Mouse (Mus musculus) erythroblast, embryonic 14.5 days (primary cell): ENCODE results near the gene Xrn1.

ENCODE experiments used
- GATA1 ChIP-seq: IDR thresholded peaks from 2 replicates; pipeline ENCODE4 v1.6.1; 2012; ENCODE audit warnings: low read length, inconsistent platforms, mixed read lengths
- TAL1 ChIP-seq: IDR thresholded peaks from 3 replicates; pipeline ENCODE4 v1.6.1; 2012; ENCODE audit warnings: low read length, inconsistent platforms, mixed read lengths

DNA sequence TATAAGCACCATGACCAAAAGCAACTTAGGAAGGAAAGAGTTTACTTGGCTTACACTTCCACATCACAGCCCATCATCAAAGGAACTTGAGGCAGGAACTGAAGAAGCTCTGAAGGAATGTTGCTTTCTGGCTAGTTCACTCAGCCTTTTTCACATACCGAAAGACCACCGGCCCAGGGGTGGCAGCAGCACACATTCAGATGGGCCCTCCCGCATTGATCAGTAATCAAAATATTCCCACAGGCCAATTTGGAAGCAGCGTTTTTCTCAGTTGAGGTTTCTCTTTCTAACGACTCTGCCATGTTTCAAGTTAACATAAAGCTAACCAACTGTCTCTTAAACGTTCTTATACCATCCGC, 355 bp upstream of the Xrn1 start:
- no peak for TF ChIP-seq TAL1
- TF ChIP-seq GATA1 = no peak
